Mouse (Mus musculus) heart, postnatal 0 days (tissue): Measurements from ENCODE around the gene Phospho1. TPM values are rescaled to one million over a fixed set of nuclear protein-coding genes. Genes with fewer than 3 reads are reported as not detected.

Source experiments
- ATAC-seq: fragments of 200-750 bp; cut with Nextera tagmentation; 2 replicates; pipeline ENCODE4 v1.8.0; 2017; ENCODE audit warnings: low read depth, moderate number of reproducible peaks, moderate library complexity; ENCODE audit not compliant: insufficient read depth
- DNase-seq: peaks from one replicate; pipeline ENCODE4 v3.0.0-alpha.2; 2016; ENCODE audit warnings: low spot score
- H3K27ac ChIP-seq: fragments of 300-500 bp; sonication (generic); 2 replicates; pipeline ENCODE4 v1.5.1; 2014; ENCODE audit warnings: low read depth, mild to moderate bottlenecking
- H3K27me3 ChIP-seq: fragments of 300-500 bp; sonication (generic); 2 replicates; pipeline ENCODE4 v1.6.1; 2014; ENCODE audit warnings: low read length, mixed read lengths; ENCODE audit not compliant: control insufficient read depth, insufficient read depth
- H3K36me3 ChIP-seq: fragments of 300-500 bp; sonication (generic); replicated peaks from 2 replicates; pipeline ENCODE4 v1.6.1; 2014; ENCODE audit warnings: low read length, mixed read lengths; ENCODE audit not compliant: control insufficient read depth, insufficient read depth
- H3K4me1 ChIP-seq: fragments of 300-500 bp; sonication (generic); 2 replicates; pipeline ENCODE4 v1.6.1; 2014; ENCODE audit warnings: antibody characterized with exemption; ENCODE audit not compliant: control insufficient read depth, insufficient read depth
- H3K4me2 ChIP-seq: fragments of 300-500 bp; sonication (generic); 2 replicates; pipeline ENCODE4 v1.6.1; 2014; ENCODE audit warnings: low read depth, mild to moderate bottlenecking, low read length, moderate library complexity
- H3K4me3 ChIP-seq: fragments of 300-500 bp; sonication (generic); 2 replicates; pipeline ENCODE4 v1.5.1; 2014; ENCODE audit warnings: low read depth, low read length
- H3K9ac ChIP-seq: fragments of 300-500 bp; sonication (generic); replicated peaks from 2 replicates; pipeline ENCODE4 v1.6.1; 2014; ENCODE audit warnings: low read depth, low read length, mixed read lengths
- H3K9me3 ChIP-seq: fragments of 300-500 bp; sonication (generic); replicated peaks from 2 replicates; pipeline ENCODE4 v1.6.1; 2016; ENCODE audit warnings: low read length; ENCODE audit not compliant: control insufficient read depth
- CTCF ChIP-seq: IDR thresholded peaks from 2 replicates; pipeline ENCODE4 v1.5.1; 2016; ENCODE audit warnings: antibody characterized with exemption, control low read depth, low read depth
- EP300 ChIP-seq: IDR thresholded peaks from 2 replicates; pipeline ENCODE4 v1.6.1; 2016; ENCODE audit warnings: antibody characterized with exemption, low read depth
- WGBS: fragments of 180-500 bp; shearing (Covaris S2); extraction: QIAGEN DNeasy Blood & Tissue Kit; methylation state at CpG from one replicate; pipeline ENCODE4 v1.1.7; 2014; 5-methylcytosine and 5-hydroxymethylcytosine counted together
- polyA plus RNA-seq: library from polyadenylated mRNA; unstranded; fragments of >200 nt; fragmentation: Nextera tagmentation; extraction: Ambion mirVana; gene quantifications from 2 replicates; pipeline ENCODE4 v1.2.1, GENCODE M21; 2015
- total RNA-seq: library from RNA; depleted of rRNA; stranded (reverse); fragments of >200 nt; gene quantifications from 2 replicates; pipeline ENCODE4 v1.2.3, GENCODE M21; 2014; ENCODE audit warnings: low replicate concordance

The Phospho1 gene
- total and polyA plus RNA-seq, 2 experiments from 2014 or later, result 6.7 to 46.6 TPM

DNA sequence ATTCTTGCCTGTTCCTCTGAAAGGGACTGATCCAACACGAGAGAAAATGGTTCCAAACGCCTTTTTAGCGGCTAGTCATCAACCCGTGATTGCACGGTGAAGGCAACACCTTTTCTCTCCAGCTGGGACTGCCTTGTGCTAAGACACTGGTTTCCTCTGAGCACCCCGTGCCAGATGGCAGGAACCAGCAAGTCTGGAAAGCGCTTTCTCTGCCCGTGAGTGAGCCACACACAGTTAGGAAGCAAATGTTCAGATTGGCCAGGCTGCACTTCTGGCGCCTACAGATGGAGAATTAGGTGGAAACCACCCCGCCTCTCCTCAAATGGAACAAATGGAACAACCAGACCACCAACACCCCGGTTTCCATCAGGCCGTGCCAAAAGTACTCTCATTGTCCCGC lies 32.5 kb upstream of the Phospho1 start:
- Histone ChIP-seq H3K27me3 (peaks cover 7% of the 10 kb centered on the region; the same call in 1 of the 2 replicates), H3K4me2 (no peak overlapping the region), H3K27ac (no peak overlapping the region), H3K4me3 (no peak overlapping the region), H3K36me3 (no peaks in the 10 kb centered on the region), H3K4me1 (peaks cover 26% of the 10 kb centered on the region), H3K9me3 (no peaks in the 10 kb centered on the region), H3K9ac (no peak overlapping the region)
- DNase-seq (no peak), ATAC-seq (no peak)
- WGBS, result 90% methylated on average over 13 of the region's 13 CpGs
- TF ChIP-seq EP300 (no peak), CTCF (no peak)

DNA sequence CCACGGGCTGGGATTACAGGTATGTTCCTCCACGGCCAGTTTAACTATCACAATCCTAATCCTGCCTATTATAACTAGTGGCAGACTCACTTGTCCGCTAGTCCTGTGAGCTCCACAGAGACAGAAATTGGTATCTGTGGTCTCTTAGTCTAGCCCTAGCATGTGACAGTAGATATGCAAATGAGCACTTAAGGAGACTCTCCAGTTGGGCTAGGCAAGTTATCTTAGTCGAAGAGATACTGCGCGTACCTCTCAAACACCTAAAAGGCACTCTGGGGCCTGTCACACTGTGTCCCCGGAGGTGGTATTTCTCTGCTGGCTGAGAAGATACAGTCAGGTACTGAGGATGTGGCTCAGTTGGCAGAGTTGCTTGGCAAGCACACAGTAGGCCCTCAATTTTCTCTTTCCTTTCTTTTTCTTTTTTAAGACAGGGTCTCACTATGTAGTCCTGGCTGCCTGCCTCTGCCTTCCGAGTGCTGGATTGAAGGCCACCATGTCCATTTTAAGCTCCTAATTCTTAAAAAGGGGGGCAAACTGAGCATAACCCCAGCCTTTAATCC lies 31.3 kb upstream of the Phospho1 start:
- no peaks in the 10 kb centered on the region for H3K9me3 ChIP-seq
- no peak for DNase-seq
- no peak overlapping the region for H3K27ac ChIP-seq
- no peak for ATAC-seq
- TF ChIP-seq EP300 (no peak), CTCF (no peak)
- H3K36me3 ChIP-seq, result no peaks in the 10 kb centered on the region
- H3K27me3 ChIP-seq, result peaks cover 11% of the 10 kb centered on the region; the same call in 1 of the 2 replicates
- 57% methylated on average over 8 of the region's 8 CpGs for WGBS
- no peak overlapping the region for H3K4me3 ChIP-seq
- H3K4me1 ChIP-seq, result peaks cover 26% of the 10 kb centered on the region
- H3K4me2 ChIP-seq, result no peak overlapping the region
- no peak overlapping the region for H3K9ac ChIP-seq

DNA sequence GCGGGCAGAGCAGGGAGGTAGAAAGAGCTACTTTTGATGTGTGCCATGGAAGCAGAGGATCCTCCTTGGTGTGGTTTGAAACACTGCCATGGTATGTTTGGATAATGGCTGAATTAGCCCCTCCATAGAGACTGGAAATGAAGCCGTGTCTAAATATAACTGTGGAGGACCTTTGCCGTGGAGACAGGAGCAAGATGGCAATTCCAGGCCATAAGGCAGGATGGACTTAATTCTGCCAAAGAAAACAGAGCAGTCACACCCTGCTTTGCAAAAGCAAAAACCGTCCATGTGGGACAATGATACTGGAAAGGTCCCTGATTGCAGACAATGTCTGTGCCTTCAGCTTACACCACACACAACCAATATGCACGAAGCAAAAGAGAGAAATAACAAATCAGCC lies 30.1 kb upstream of the Phospho1 start:
- no peaks in the 10 kb centered on the region for H3K36me3 ChIP-seq
- no peaks in the 10 kb centered on the region for H3K9me3 ChIP-seq
- H3K27me3 ChIP-seq, result peaks cover 11% of the 10 kb centered on the region; the same call in 1 of the 2 replicates
- H3K4me3 ChIP-seq, result no peak overlapping the region
- 0 out of 2 replicates have a peak overlapping the region, but pooled peaks have one; percentile 4 for H3K27ac ChIP-seq
- H3K4me1 ChIP-seq, result peaks cover 26% of the 10 kb centered on the region
- no peak overlapping the region for H3K9ac ChIP-seq
- H3K4me2 ChIP-seq, result no peak overlapping the region
- no peak for TF ChIP-seq CTCF
- no peak for TF ChIP-seq EP300
- WGBS, result 38% methylated on average over 5 of the region's 5 CpGs
- ATAC-seq (no peak), DNase-seq (no peak)

DNA sequence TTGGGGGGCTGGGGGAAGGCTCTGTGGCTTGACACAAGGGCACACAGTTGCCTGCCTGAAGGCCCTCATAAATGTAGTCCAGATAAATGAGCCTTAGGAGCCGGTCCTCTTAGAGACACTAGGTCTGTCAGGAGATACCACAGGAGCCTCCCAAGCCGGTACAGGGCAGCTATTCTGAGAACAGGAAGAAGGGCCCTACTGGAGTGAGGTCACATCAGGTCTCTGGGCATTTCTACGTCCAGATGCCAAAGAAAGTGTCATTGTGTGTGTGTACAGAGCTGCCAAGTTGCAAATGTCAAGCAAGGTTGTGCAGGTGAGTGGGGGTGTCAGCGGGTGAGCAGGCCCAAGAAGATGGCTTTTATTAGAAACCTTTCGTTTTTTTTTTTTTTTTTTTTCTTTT lies 28.7 kb upstream of the Phospho1 start:
- no peak overlapping the region for H3K4me3 ChIP-seq
- no peak overlapping the region for H3K9ac ChIP-seq
- no peaks in the 10 kb centered on the region for H3K9me3 ChIP-seq
- H3K27me3 ChIP-seq, result peaks cover 11% of the 10 kb centered on the region; the same call in 1 of the 2 replicates
- WGBS, result 31% methylated on average over 5 of the region's 5 CpGs
- peaks cover 26% of the 10 kb centered on the region for H3K4me1 ChIP-seq
- TF ChIP-seq CTCF (no peak), EP300 (no peak)
- H3K36me3 ChIP-seq, result no peaks in the 10 kb centered on the region
- DNase-seq (no peak), ATAC-seq (peak; percentile 52; the same call in 1 of the 2 replicates)
- peak overlapping the region; percentile 51; the same call in 1 of the 2 replicates for H3K27ac ChIP-seq
- H3K4me2 ChIP-seq, result no peak overlapping the region

DNA sequence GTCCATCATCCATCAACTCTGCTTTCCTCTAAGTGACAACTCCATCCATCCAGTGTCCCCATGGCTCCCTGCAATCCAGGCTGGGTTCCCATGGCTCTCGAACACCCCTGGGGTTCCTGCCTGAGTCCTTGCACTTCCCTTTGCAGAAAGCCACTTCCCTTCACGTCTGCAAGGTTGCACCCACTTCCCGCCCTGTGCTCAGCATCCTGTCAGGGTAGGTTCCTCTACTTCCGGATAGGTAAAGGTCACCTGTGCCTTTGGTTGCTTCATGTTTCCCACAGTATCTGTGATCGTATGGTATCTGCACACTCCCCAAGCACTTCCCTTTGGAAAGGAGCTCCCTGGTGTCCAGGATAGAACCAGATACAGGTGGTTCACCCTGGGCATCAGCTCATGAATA lies 19.3 kb upstream of the Phospho1 start:
- ATAC-seq, result no peak
- H3K27me3 ChIP-seq, result no peaks in the 10 kb centered on the region

DNA sequence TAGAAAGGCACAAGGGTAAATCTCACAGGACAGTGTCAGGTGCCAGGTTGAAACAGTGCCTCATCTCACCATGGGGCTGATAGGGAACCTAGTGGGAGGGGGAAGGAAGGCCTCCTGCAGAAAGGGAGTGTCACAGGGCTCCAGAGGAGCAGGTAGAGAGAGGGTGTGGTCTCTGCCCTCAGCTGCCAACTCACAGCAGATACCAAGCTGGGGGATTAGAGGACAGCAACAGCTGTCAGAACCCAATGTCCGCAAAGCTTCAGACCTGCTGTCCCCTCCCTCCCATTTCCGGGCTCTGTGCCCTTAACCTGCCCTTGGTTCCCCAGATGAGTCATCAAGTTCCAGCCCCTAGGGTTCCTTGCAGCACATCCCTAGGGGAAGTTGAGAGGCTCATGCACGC lies 18.8 kb upstream of the Phospho1 start:
- peak; percentile 57 for DNase-seq
- Histone ChIP-seq H3K4me2 (no peak overlapping the region), H3K9me3 (no peaks in the 10 kb centered on the region), H3K27me3 (no peaks in the 10 kb centered on the region), H3K27ac (peak overlapping the region; percentile 15; the same call in 1 of the 2 replicates), H3K36me3 (no peaks in the 10 kb centered on the region), H3K4me1 (peaks cover 9% of the 10 kb centered on the region), H3K9ac (no peak overlapping the region), H3K4me3 (no peak overlapping the region)
- peak; percentile 69 for ATAC-seq
- TF ChIP-seq EP300, result no peak
- no peak for TF ChIP-seq CTCF
- WGBS, result 12% methylated on average over 3 of the region's 3 CpGs

More for the DNA sequence above, 19.3 kb upstream of the Phospho1 start:
- TF ChIP-seq EP300 (no peak), CTCF (no peak)
- Histone ChIP-seq H3K4me2 (no peak overlapping the region), H3K4me1 (peaks cover 9% of the 10 kb centered on the region), H3K36me3 (no peaks in the 10 kb centered on the region), H3K9me3 (no peaks in the 10 kb centered on the region), H3K4me3 (no peak overlapping the region), H3K9ac (no peak overlapping the region), H3K27ac (no peak overlapping the region)
- 82% methylated on average over 5 of the region's 5 CpGs for WGBS
- DNase-seq, result no peak
